Mouse (Mus musculus) erythroblast, embryonic 14.5 days (primary cell): ENCODE measurements at regions not wholly inside any gene's neighbourhood (a gene's known extent, or its start where the extent isn't known, plus 50 kb on each side); places are given as distances from the start of the nearest gene placed in this dataset.

Experiments
- GATA1 ChIP-seq: IDR thresholded peaks from 2 replicates; pipeline ENCODE4 v1.6.1; 2012; ENCODE audit warnings: low read length, inconsistent platforms, mixed read lengths
- TAL1 ChIP-seq: IDR thresholded peaks from 3 replicates; pipeline ENCODE4 v1.6.1; 2012; ENCODE audit warnings: low read length, inconsistent platforms, mixed read lengths

GRCm38 (mm10) chr11:64587034-64587710 is 150.7 kb upstream of the F930015N05Rik start:
- TF ChIP-seq GATA1 (no peak), TAL1 (no peak)
